Comparison of ENCODE assay signal across 8 mouse cellular contexts in the genomic region with DNA sequence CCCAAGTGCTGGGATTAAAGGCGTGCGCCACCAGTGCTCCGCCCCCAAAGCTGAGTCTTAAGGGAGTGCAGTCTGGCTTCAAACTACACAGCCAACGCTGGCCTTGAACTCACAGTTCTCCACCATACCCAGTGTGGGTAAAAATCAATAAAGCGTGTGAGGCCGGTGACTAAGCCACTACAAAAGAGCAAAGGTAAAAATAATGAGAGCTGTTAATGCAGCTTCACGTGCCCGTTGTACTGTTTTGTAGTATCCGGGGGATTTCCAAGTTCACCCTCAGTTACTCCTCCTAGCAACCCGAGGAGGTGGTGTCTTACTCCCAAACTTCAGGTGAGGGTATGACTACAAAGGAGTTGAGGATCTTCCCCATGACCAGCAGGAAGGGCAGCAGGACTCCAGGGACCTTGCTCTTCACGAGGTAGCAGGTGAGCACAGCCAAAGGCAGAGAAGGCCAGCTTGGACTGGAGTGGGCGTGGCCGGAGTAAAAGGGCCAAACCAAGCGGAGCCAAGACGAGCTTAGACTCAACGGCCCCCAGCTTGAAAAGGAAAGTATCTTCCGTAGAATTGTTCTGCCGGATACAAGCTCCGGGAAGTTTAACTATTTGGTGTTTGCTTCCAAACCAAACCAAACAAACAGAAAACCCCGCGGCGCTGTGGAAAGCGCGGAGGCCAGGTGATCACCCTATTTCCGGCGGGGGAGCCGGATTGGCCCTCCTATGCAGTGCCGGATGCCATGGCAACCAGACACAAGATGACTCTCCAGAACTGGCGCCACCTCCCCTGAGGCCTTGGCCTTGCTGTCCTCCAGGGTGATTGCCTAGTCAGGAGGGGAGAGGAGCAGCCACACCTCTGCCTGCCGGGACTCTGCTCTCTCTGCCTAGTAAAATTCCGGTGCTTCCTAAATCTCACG. TPM values are rescaled to one million over a fixed set of nuclear protein-coding genes. Genes with fewer than 3 reads are reported as not detected.
A peak's percentile ranks its signal among the peaks of the same experiment; 100 is the strongest.
DNase-seq lines count a peak whose midpoint lies in the region; ATAC-seq and TF ChIP-seq lines count a peak whose summit lies in the region.

No protein-coding gene starts in this region.

- H3K36me3 ChIP-seq in ES-E14 (ENCODE audit: control insufficient read depth, insufficient read depth, low read length, poor library complexity, severe bottlenecking): no peaks in the 10 kb centered on the region
- H3K36me3 ChIP-seq in forebrain, embryonic 11.5 days (ENCODE audit: control insufficient read depth, insufficient read depth, low read length): no peaks in the 10 kb centered on the region
- H3K36me3 ChIP-seq in heart, postnatal 0 days (replicated peaks; ENCODE audit: control insufficient read depth, insufficient read depth, low read length): no peaks in the 10 kb centered on the region

- peak overlapping the region; percentile 91 for H3K27ac ChIP-seq in ES-E14 (ENCODE audit: insufficient read depth, low read depth, low read length, poor library complexity, severe bottlenecking)
- H3K27ac ChIP-seq in brown adipose tissue, adult 24 weeks (replicated peaks; ENCODE audit: low read depth, low read length): peak overlapping the region; percentile 45
- H3K27ac ChIP-seq in forebrain, embryonic 11.5 days (ENCODE audit: low read depth, low read length): no peak overlapping the region
- H3K27ac ChIP-seq in heart, postnatal 0 days (ENCODE audit: low read depth): peak overlapping the region; percentile 77

- no peak for TF ChIP-seq EP300 in heart, postnatal 0 days (IDR thresholded peaks at IDR 0.05; ENCODE audit: low read depth)

- no peaks in the 10 kb centered on the region for H3K9me3 ChIP-seq in ES-E14 (ENCODE audit: control insufficient read depth, insufficient read depth, low read depth, low read length)
- H3K9me3 ChIP-seq in forebrain, embryonic 11.5 days (ENCODE audit: control insufficient read depth, low read length): no peaks in the 10 kb centered on the region
- H3K9me3 ChIP-seq in heart, postnatal 0 days (replicated peaks; ENCODE audit: control insufficient read depth, low read length): no peaks in the 10 kb centered on the region

- no peaks in the 10 kb centered on the region for H3K27me3 ChIP-seq in forebrain, embryonic 11.5 days (ENCODE audit: control insufficient read depth, insufficient read depth, low read length)
- H3K27me3 ChIP-seq in heart, postnatal 0 days (ENCODE audit: control insufficient read depth, insufficient read depth, low read length): no peaks in the 10 kb centered on the region

- peaks cover 9 to 26% of the 10 kb centered on the region in 2 experiments; a peak in 3 of 4 replicates for H3K4me1 ChIP-seq in ES-E14 (ENCODE audit: control insufficient read depth in 2 of 2, insufficient read depth in 2 of 2, low read length in 2 of 2, poor library complexity in 1 of 2)
- H3K4me1 ChIP-seq in brown adipose tissue, adult 24 weeks (ENCODE audit: control insufficient read depth, insufficient read depth, insufficient read length, low read length): peaks cover 9% of the 10 kb centered on the region; the same call in 1 of the 2 replicates
- peaks cover 5% of the 10 kb centered on the region; the same call in 1 of the 2 replicates for H3K4me1 ChIP-seq in forebrain, embryonic 11.5 days (replicated peaks; ENCODE audit: control insufficient read depth, insufficient read depth, low read length)
- peaks cover 22% of the 10 kb centered on the region for H3K4me1 ChIP-seq in heart, postnatal 0 days (ENCODE audit: control insufficient read depth, insufficient read depth)

- peak; percentile 90 for DNase-seq in ES-E14 (ENCODE audit: low read depth, low spot score)
- DNase-seq in forebrain, embryonic 11.5 days (ENCODE audit: low spot score): peak; percentile 79
- DNase-seq in heart, postnatal 0 days (ENCODE audit: low spot score): peak; percentile 83
- peak; percentile 84 to 93 for DNase-seq in kidney, postnatal 25 days
- peak; percentile 89 for DNase-seq in lung, postnatal 10 days
- peak; percentile 48 for DNase-seq in ovary, postnatal 10 days (ENCODE audit: low spot score)
- DNase-seq in thymus, postnatal 0 days (ENCODE audit: low spot score): peak; percentile 81

- peak overlapping the region; percentile 68 for H3K9ac ChIP-seq in ES-E14 (ENCODE audit: insufficient read depth, low read depth, low read length, poor library complexity, severe bottlenecking)
- H3K9ac ChIP-seq in forebrain, embryonic 11.5 days (ENCODE audit: low read length): peak overlapping the region; percentile 14; the same call in 1 of the 2 replicates
- peak overlapping the region; percentile 41 for H3K9ac ChIP-seq in heart, postnatal 0 days (replicated peaks; ENCODE audit: low read depth, low read length)

- ATAC-seq in forebrain, embryonic 11.5 days (replicated peaks; ENCODE audit: low FRiP score): peak; percentile 82
- ATAC-seq in heart, postnatal 0 days (ENCODE audit: insufficient read depth, low read depth): peak; percentile 72

- peak overlapping the region; percentile 49 for H3K4me2 ChIP-seq in forebrain, embryonic 11.5 days (ENCODE audit: low read depth, low read length, severe bottlenecking)
- peak overlapping the region; percentile 60 for H3K4me2 ChIP-seq in heart, postnatal 0 days (ENCODE audit: low read depth, low read length)

- in situ Hi-C loops in ES-E14 (cut with MboI; ENCODE audit: low sequenced_read_pairs in 2 of 2, unreplicated experiment in 2 of 2): no loop called here

- no peak for TF ChIP-seq CTCF in heart, postnatal 0 days (IDR thresholded peaks at IDR 0.05; ENCODE audit: low read depth)

- H3K4me3 ChIP-seq in ES-E14 (ENCODE audit: insufficient read depth in 1 of 2, low read depth in 1 of 2, low read length in 2 of 2, poor library complexity in 1 of 2, severe bottlenecking in 1 of 2): peak overlapping the region; percentile 56 to 58
- H3K4me3 ChIP-seq in brown adipose tissue, adult 24 weeks (ENCODE audit: insufficient read depth, low read depth, low read length): peak overlapping the region; percentile 57
- H3K4me3 ChIP-seq in forebrain, embryonic 11.5 days (ENCODE audit: low read depth, low read length): peak overlapping the region; percentile 29
- peak overlapping the region; percentile 47 for H3K4me3 ChIP-seq in heart, postnatal 0 days (ENCODE audit: low read depth, low read length)

- 8% methylated on average over 32 of the region's 32 CpGs for WGBS in forebrain, embryonic 11.5 days
- WGBS in heart, postnatal 0 days: 16% methylated on average over 32 of the region's 32 CpGs

TF ChIP-seq in ES-E14, 5 proteins besides CTCF, POLR2A, EP300 and RAD21:
- TF ChIP-seq CHD2 (IDR thresholded peaks at IDR 0.05; ENCODE audit: low read depth, low read length) (no peak), HCFC1 (IDR thresholded peaks at IDR 0.05; ENCODE audit: borderline replicate concordance, insufficient read depth, low read length) (peak; percentile 30; the same call in 1 of the 2 replicates), ZNF384 (IDR thresholded peaks at IDR 0.05; ENCODE audit: low read depth, low read length) (no peak)

RNA-seq across cellular contexts. Expression of a gene that starts 27.9 kb away (rescaled TPM):
- total RNA-seq in ES-E14 (2012; rRNA removed): 6.8 and 8.7 TPM in 2 replicates
- 5.3 and 14.8 TPM in 2 replicates for polyA plus RNA-seq in brown adipose tissue, adult 24 weeks (2012; ENCODE audit: insufficient read depth, insufficient read length, missing spikeins)
- 6.5 and 7.4 TPM in 2 replicates for polyA plus RNA-seq in forebrain, embryonic 11.5 days (2014; fragmentation: Nextera tagmentation; extraction: Ambion mirVana)
- total RNA-seq in heart, postnatal 0 days (2014; rRNA removed; ENCODE audit: low replicate concordance): 68.4 and 93.1 TPM in 2 replicates
- 5.6 and 6.7 TPM in 2 replicates for polyA plus RNA-seq in heart, postnatal 0 days (2015; fragmentation: Nextera tagmentation; extraction: Ambion mirVana)
- polyA plus RNA-seq in thymus, postnatal 0 days (2015; fragmentation: Nextera tagmentation; extraction: Ambion mirVana): 0.96 and 1.4 TPM in 2 replicates

Comparison
In these comparisons a context has a peak if more than half of its experiments do, and no peak if none do; other contexts are left out.
1. H3K9ac ChIP-seq: peak in every context shown above with its lines; median percentile 68 in ES-E14; 41 in heart, postnatal 0 days; 14 in forebrain, embryonic 11.5 days.